In genomic region chr4:100813767-100814461, GRCm38 (mm10) we compare ENCODE assay signal across 25 mouse cellular contexts. TPM values are rescaled to one million over a fixed set of nuclear protein-coding genes. Genes with fewer than 3 reads are reported as not detected.
DNase-seq lines count a peak whose midpoint lies in the region; ATAC-seq and TF ChIP-seq lines count a peak whose summit lies in the region.
"Had no signal": no experiment of that assay in that cellular context is flagged by ENCODE, and none has a peak within 500 bp of the region (broad histone marks: within the 10 kb centered on the region; RNA-seq: fewer than 3 reads in every experiment).

No protein-coding gene starts in this region.

- no peak overlapping the region for H3K27ac ChIP-seq in heart, adult 2 months
- H3K27ac ChIP-seq in kidney, embryonic 16.5 days (ENCODE audit: low read length), result peak overlapping the region; percentile 2; the same call in 1 of the 2 replicates
- no peak overlapping the region for H3K27ac ChIP-seq in kidney, embryonic 14.5 days (ENCODE audit: low read depth, low read length)
- peak overlapping the region; percentile 87 for H3K27ac ChIP-seq in intestine, embryonic 16.5 days (ENCODE audit: low read length)
- H3K27ac ChIP-seq in small intestine, adult 2 months (ENCODE audit: insufficient read depth, low read depth, low read length), result peak overlapping the region; percentile 84
- H3K27ac ChIP-seq in midbrain, embryonic 11.5 days (ENCODE audit: low read depth, low read length), result no peak overlapping the region
- H3K27ac ChIP-seq: forebrain, embryonic 10.5 days; forebrain, embryonic 13.5 days; gastrocnemius, adult 2 months; heart, embryonic 10.5 days; heart, embryonic 13.5 days; hindbrain, embryonic 14.5 days had no signal

- H3K9me3 ChIP-seq in kidney, embryonic 16.5 days (ENCODE audit: low read length), result no peaks in the 10 kb centered on the region
- no peaks in the 10 kb centered on the region for H3K9me3 ChIP-seq in kidney, embryonic 14.5 days (ENCODE audit: control insufficient read depth, low read length)
- no peaks in the 10 kb centered on the region for H3K9me3 ChIP-seq in intestine, embryonic 16.5 days (ENCODE audit: control insufficient read depth, low read length)
- no peaks in the 10 kb centered on the region for H3K9me3 ChIP-seq in midbrain, embryonic 11.5 days (ENCODE audit: control insufficient read depth, low read length)
- H3K9me3 ChIP-seq: forebrain, embryonic 10.5 days; forebrain, embryonic 13.5 days; heart, embryonic 10.5 days; heart, embryonic 13.5 days had no signal

- no peak overlapping the region for H3K9ac ChIP-seq in heart, adult 2 months (ENCODE audit: low read depth, low read length)
- H3K9ac ChIP-seq in kidney, embryonic 16.5 days (replicated peaks; ENCODE audit: low read length), result no peak overlapping the region
- no peak overlapping the region for H3K9ac ChIP-seq in kidney, embryonic 14.5 days (ENCODE audit: low read depth, low read length)
- no peak overlapping the region for H3K9ac ChIP-seq in intestine, embryonic 16.5 days (ENCODE audit: low read depth, low read length)
- no peak overlapping the region for H3K9ac ChIP-seq in midbrain, embryonic 11.5 days (ENCODE audit: low read length)
- H3K9ac ChIP-seq: forebrain, embryonic 13.5 days; heart, embryonic 13.5 days; hindbrain, embryonic 14.5 days had no signal

- no peak for TF ChIP-seq CTCF in heart, adult 2 months (IDR thresholded peaks at IDR 0.05)
- TF ChIP-seq CTCF in small intestine, adult 2 months (IDR thresholded peaks at IDR 0.05; ENCODE audit: extremely low read depth, insufficient read length, insufficient replicate concordance, low read depth, low read length), result no peak

- no peak for TF ChIP-seq EP300 in heart, adult 2 months (IDR thresholded peaks at IDR 0.05; ENCODE audit: insufficient read depth, low read depth, low read length)

- no peak for ATAC-seq in kidney, embryonic 16.5 days (ENCODE audit: low FRiP score, low TSS enrichment)
- no peak for ATAC-seq in kidney, embryonic 14.5 days (ENCODE audit: low FRiP score, low TSS enrichment)
- peak; percentile 84 for ATAC-seq in intestine, embryonic 16.5 days
- no peak for ATAC-seq in midbrain, embryonic 11.5 days (ENCODE audit: low FRiP score)
- ATAC-seq: activated CD4-positive, CD25-positive, alpha-beta regulatory T cell, adult 4 months; forebrain, embryonic 13.5 days; forebrain, embryonic 16.5 days had no signal

- H3K79me2 ChIP-seq in heart, adult 2 months (replicated peaks; ENCODE audit: control insufficient read depth, insufficient read depth, low read length), result no peaks in the 10 kb centered on the region

- no peaks in the 10 kb centered on the region for H3K27me3 ChIP-seq in heart, adult 2 months (ENCODE audit: control insufficient read depth, insufficient read depth, low read length)
- H3K27me3 ChIP-seq in kidney, embryonic 16.5 days (ENCODE audit: insufficient read depth, low read length), result no peaks in the 10 kb centered on the region
- H3K27me3 ChIP-seq in kidney, embryonic 14.5 days (ENCODE audit: control insufficient read depth, insufficient read depth, low read length), result no peaks in the 10 kb centered on the region
- H3K27me3 ChIP-seq in intestine, embryonic 16.5 days (replicated peaks; ENCODE audit: control insufficient read depth, insufficient read depth, low read length), result no peaks in the 10 kb centered on the region
- H3K27me3 ChIP-seq in small intestine, adult 2 months (ENCODE audit: control insufficient read depth, insufficient read depth, low read length), result no peaks in the 10 kb centered on the region
- H3K27me3 ChIP-seq in midbrain, embryonic 11.5 days (ENCODE audit: control insufficient read depth, insufficient read depth, low read length), result no peaks in the 10 kb centered on the region
- H3K27me3 ChIP-seq: heart, embryonic 13.5 days had no signal

- WGBS in heart, adult 2 months, result 71% methylated on average over 2 of the region's 2 CpGs
- 73% methylated on average over 2 of the region's 2 CpGs for WGBS in kidney, embryonic 16.5 days
- 84% methylated on average over 2 of the region's 2 CpGs for WGBS in kidney, embryonic 14.5 days
- WGBS in intestine, embryonic 16.5 days, result 54% methylated on average over 2 of the region's 2 CpGs
- 20% methylated on average over 2 of the region's 2 CpGs for WGBS in small intestine, adult 2 months
- 83% methylated on average over 2 of the region's 2 CpGs for WGBS in midbrain, embryonic 11.5 days

- no peak overlapping the region for H3K4me2 ChIP-seq in kidney, embryonic 16.5 days (replicated peaks; ENCODE audit: low read depth, low read length)
- no peak overlapping the region for H3K4me2 ChIP-seq in kidney, embryonic 14.5 days (replicated peaks; ENCODE audit: low read depth, low read length)
- peak overlapping the region; percentile 29 for H3K4me2 ChIP-seq in intestine, embryonic 16.5 days (ENCODE audit: low read depth, low read length)
- H3K4me2 ChIP-seq in midbrain, embryonic 11.5 days, result no peak overlapping the region
- H3K4me2 ChIP-seq: forebrain, embryonic 13.5 days; heart, embryonic 13.5 days; hindbrain, embryonic 14.5 days had no signal

- peaks cover 4% of the 10 kb centered on the region for H3K36me3 ChIP-seq in heart, adult 2 months (ENCODE audit: control insufficient read depth, insufficient read depth, low read length)
- H3K36me3 ChIP-seq in kidney, embryonic 16.5 days (ENCODE audit: insufficient read depth, low read length), result no peaks in the 10 kb centered on the region
- H3K36me3 ChIP-seq in kidney, embryonic 14.5 days (ENCODE audit: control insufficient read depth, insufficient read depth, low read length), result no peaks in the 10 kb centered on the region
- H3K36me3 ChIP-seq in intestine, embryonic 16.5 days (ENCODE audit: control insufficient read depth, insufficient read depth, low read length), result no peaks in the 10 kb centered on the region
- H3K36me3 ChIP-seq in small intestine, adult 2 months (ENCODE audit: control insufficient read depth, insufficient read depth, low read length), result no peaks in the 10 kb centered on the region
- H3K36me3 ChIP-seq in midbrain, embryonic 11.5 days (ENCODE audit: control insufficient read depth, insufficient read depth, low read length), result no peaks in the 10 kb centered on the region
- H3K36me3 ChIP-seq: heart, embryonic 10.5 days; heart, embryonic 13.5 days had no signal

- peak; percentile 15 for DNase-seq in heart, adult 11 months
- DNase-seq in heart, adult 2 months, result no peak
- DNase-seq in frontal cortex, postnatal 14 days (ENCODE audit: low spot score in 2 of 2), result no peak
- DNase-seq in midbrain, embryonic 11.5 days (ENCODE audit: low spot score, missing footprints), result no peak
- DNase-seq: adrenal gland, postnatal 10 days; adrenal gland, postnatal 36 days; cerebellum, adult 18-20 months; cerebellum, adult 9-10 months; cerebellum, postnatal 14 days; gastrocnemius, adult 2 months; gastrocnemius, postnatal 14 days; heart, adult 18-20 months; heart, postnatal 14 days; heart, postnatal 4 days had no signal

- no peak for TF ChIP-seq POLR2A in heart, adult 2 months (IDR thresholded peaks at IDR 0.05; ENCODE audit: insufficient read depth, low read depth, low read length)
- TF ChIP-seq POLR2A in small intestine, adult 2 months (IDR thresholded peaks at IDR 0.05; ENCODE audit: low read depth, low read length), result no peak

- no peak overlapping the region for H3K4me3 ChIP-seq in heart, adult 2 months
- no peak overlapping the region for H3K4me3 ChIP-seq in kidney, embryonic 16.5 days (ENCODE audit: low read length)
- H3K4me3 ChIP-seq in kidney, embryonic 14.5 days (ENCODE audit: low read length), result no peak overlapping the region
- no peak overlapping the region for H3K4me3 ChIP-seq in intestine, embryonic 16.5 days (ENCODE audit: low read length)
- no peak overlapping the region for H3K4me3 ChIP-seq in small intestine, adult 2 months (ENCODE audit: low read depth, low read length)
- no peak overlapping the region for H3K4me3 ChIP-seq in midbrain, embryonic 11.5 days (ENCODE audit: low read depth, low read length)
- H3K4me3 ChIP-seq: forebrain, embryonic 10.5 days; forebrain, embryonic 13.5 days; gastrocnemius, adult 2 months; heart, embryonic 10.5 days; heart, embryonic 13.5 days had no signal

- H3K4me1 ChIP-seq in heart, adult 2 months (ENCODE audit: control insufficient read depth, insufficient read depth, low read length), result no peaks in the 10 kb centered on the region; the same call in 1 of the 2 replicates
- peaks cover 26% of the 10 kb centered on the region for H3K4me1 ChIP-seq in kidney, embryonic 16.5 days (ENCODE audit: insufficient read depth, low read length)
- peaks cover 21% of the 10 kb centered on the region for H3K4me1 ChIP-seq in kidney, embryonic 14.5 days (ENCODE audit: control insufficient read depth, insufficient read depth, low read length)
- H3K4me1 ChIP-seq in intestine, embryonic 16.5 days (ENCODE audit: control insufficient read depth, insufficient read depth, low read length), result peaks cover 16% of the 10 kb centered on the region
- H3K4me1 ChIP-seq in small intestine, adult 2 months (ENCODE audit: control insufficient read depth, insufficient read depth, insufficient read length, low read length), result peaks cover 16% of the 10 kb centered on the region; the same call in 1 of the 2 replicates
- H3K4me1 ChIP-seq in midbrain, embryonic 11.5 days (ENCODE audit: control insufficient read depth, insufficient read depth, low read length), result peaks cover 25% of the 10 kb centered on the region
- H3K4me1 ChIP-seq: heart, embryonic 10.5 days had no signal

- intact Hi-C loops in heart, adult 2 months (cut with DNase I), result no loop called here

RNA-seq across cellular contexts. Expression of gene Cachd1, which starts 37.4 kb away (rescaled TPM):
- total RNA-seq in heart, adult 2 months (2021), result 1 to 10 TPM; 2.0 to 3.5 TPM
- polyA plus RNA-seq in heart, adult 2 months (2012; rRNA removed), result 5.1 and 6.1 TPM in 2 replicates
- polyA plus RNA-seq in kidney, embryonic 16.5 days (2015; fragmentation: Nextera tagmentation; extraction: Ambion mirVana), result 12.0 and 17.9 TPM in 2 replicates
- 18.7 and 25.0 TPM in 2 replicates for polyA plus RNA-seq in kidney, embryonic 14.5 days (2014; fragmentation: Nextera tagmentation; extraction: Ambion mirVana)
- polyA plus RNA-seq in intestine, embryonic 16.5 days (2015; fragmentation: Nextera tagmentation; extraction: Ambion mirVana), result 7.8 and 8.9 TPM in 2 replicates
- polyA plus RNA-seq in small intestine, adult 2 months (2012; rRNA removed), result 23.5 and 51.7 TPM in 2 replicates
- polyA plus RNA-seq in midbrain, embryonic 11.5 days (2014; fragmentation: Nextera tagmentation; extraction: Ambion mirVana), result 36.3 and 39.0 TPM in 2 replicates
- polyA plus RNA-seq: activated CD4-positive, CD25-positive, alpha-beta regulatory T cell, adult 4 months had no signal

Comparison
In these comparisons a context has a peak if more than half of its experiments do, and no peak if none do; other contexts are left out.
1. H3K27ac ChIP-seq: peak in kidney, embryonic 16.5 days (single experiment), intestine, embryonic 16.5 days (single experiment) and small intestine, adult 2 months (single experiment); none in heart, adult 2 months (single experiment), kidney, embryonic 14.5 days (single experiment) and midbrain, embryonic 11.5 days (single experiment).